Mouse (Mus musculus): ENCODE results near the gene Syngr1.
"Not testable (repeated sequence)": the region's sequence is repeated elsewhere in the genome, so short reads cannot be mapped to it uniquely, and the experiment has no call there.

The Syngr1 gene

DNA sequence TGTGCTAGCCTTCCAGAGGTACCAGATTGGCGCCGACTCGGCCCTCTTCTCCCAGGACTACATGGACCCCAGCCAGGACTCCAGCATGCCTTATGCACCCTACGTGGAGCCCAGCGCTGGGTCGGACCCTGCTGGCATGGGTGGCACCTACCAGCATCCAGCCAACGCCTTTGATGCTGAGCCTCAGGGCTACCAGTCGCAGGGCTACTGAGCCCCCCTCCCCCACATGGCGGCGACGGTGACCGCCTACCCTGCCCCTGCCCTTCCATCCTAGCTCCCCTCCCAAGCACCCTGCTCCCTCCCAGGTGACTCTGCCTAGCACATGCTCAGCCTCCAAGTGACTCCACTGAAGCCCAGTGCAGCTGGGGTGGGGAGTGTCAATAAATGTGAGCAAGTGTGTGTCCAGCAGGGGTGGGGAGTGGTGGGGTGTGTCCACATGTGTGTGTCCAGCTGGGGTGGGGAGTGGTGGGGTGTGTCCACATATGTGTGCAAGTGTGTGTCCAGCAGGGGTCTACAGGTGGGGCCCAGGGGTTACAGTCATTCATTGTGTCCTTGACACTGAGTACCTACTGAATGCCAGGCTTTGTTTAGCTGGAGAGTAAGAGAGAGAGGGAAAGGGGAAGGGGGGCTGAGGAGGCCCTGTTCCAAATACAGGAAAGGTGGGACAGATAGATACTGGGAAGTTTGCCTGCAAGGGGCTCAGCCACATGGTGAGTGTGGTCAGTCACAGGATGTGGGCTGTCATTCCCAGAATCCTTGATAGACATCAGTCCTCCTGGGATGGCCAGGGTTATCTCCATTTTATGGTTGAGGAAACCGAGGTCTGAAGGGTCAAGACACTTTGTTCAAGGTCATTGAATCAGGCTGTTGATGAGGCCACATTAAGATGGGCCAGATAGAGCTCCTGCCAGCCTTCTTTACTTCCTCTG lies 25.0 kb downstream of the Syngr1 start:
- peak in 1 of 2 experiments; percentile 13 for DNase-seq (ENCODE audit: low spot score in 2 of 2)

- DNase-seq (ENCODE audit: low spot score in 2 of 2), result no peak
Measured at GRCm38 (mm10) chr15:80117154-80117553, 26.0 kb downstream of the Syngr1 start.

GRCm38 (mm10) chr15:80119076-80119475 lies 27.9 kb downstream of the Syngr1 start:
- no peak for DNase-seq (ENCODE audit: low spot score in 2 of 2)

GRCm38 (mm10) chr15:80121721-80122325 lies 30.7 kb downstream of the Syngr1 start:
- no peak for DNase-seq (ENCODE audit: low spot score in 2 of 2)

GRCm38 (mm10) chr15:80122431-80122830 lies 31.3 kb downstream of the Syngr1 start:
- DNase-seq (ENCODE audit: low spot score in 2 of 2), result not testable (repeated sequence)

DNA sequence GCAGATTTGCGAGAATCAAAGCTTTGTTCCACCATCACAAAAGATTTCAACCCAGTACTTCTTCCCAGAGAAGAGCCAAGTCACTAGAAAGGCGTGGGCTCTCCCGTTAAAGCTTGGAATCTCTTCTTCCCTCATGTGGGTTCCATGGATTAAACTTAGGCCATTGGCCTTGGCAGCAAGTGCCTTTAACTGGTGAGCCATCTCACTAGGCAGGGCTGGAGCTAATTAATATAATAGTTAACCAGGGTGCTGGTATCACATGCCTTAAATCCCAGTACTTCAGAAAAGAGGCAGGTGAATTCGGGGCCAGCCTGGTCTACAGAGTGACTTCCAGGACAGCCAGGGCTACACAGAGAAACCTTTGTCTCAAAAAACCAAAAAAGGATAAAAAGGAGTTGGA lies 33.5 kb downstream of the Syngr1 start:
- no peak for DNase-seq (ENCODE audit: low spot score in 2 of 2)

DNA sequence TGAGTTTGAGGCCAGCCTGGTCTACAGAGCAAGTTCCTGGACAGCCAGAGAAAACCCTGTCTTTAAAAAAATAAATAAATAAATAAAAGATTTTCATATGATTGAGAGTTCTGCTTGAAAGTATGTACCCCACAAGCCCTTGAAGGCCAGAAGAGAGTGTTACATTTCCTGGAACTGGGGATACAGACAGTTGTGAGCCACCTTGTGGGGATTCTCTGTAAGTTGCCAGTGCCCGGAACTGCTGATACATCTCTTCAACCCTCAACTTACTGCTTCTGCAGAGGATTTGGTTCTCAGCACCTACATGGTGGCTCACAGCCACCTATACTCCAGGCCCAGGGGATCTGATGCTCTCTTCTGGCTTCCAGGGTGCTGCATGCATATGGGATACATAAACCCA lies 36.1 kb downstream of the Syngr1 start:
- DNase-seq (ENCODE audit: low spot score in 2 of 2), result peak in 1 of 2 experiments; percentile 28

- DNase-seq (ENCODE audit: low spot score in 2 of 2), result no peak
Measured at GRCm38 (mm10) chr15:80129982-80130381, 38.8 kb downstream of the Syngr1 start.

- DNase-seq (ENCODE audit: low spot score in 2 of 2), result peak; percentile 43 to 60
Measured at GRCm38 (mm10) chr15:80130689-80131088, 39.6 kb downstream of the Syngr1 start.

GRCm38 (mm10) chr15:80131421-80131820 lies 40.3 kb downstream of the Syngr1 start:
- no peak for DNase-seq (ENCODE audit: low spot score in 2 of 2)

GRCm38 (mm10) chr15:80132452-80132851 lies 41.3 kb downstream of the Syngr1 start:
- peak in 1 of 2 experiments; percentile 30 for DNase-seq (ENCODE audit: low spot score in 2 of 2)

- peak; percentile 90 to 93 for DNase-seq (ENCODE audit: low spot score in 2 of 2)
Measured at GRCm38 (mm10) chr15:80132993-80133586, 42.0 kb downstream of the Syngr1 start, which contains the start of gene Tab1. TSS of gene Tab1 (plus strand) at chr15:80133127.

GRCm38 (mm10) chr15:80133682-80134449 lies 42.7 kb downstream of the Syngr1 start:
- no peak for DNase-seq (ENCODE audit: low spot score in 2 of 2)

DNA sequence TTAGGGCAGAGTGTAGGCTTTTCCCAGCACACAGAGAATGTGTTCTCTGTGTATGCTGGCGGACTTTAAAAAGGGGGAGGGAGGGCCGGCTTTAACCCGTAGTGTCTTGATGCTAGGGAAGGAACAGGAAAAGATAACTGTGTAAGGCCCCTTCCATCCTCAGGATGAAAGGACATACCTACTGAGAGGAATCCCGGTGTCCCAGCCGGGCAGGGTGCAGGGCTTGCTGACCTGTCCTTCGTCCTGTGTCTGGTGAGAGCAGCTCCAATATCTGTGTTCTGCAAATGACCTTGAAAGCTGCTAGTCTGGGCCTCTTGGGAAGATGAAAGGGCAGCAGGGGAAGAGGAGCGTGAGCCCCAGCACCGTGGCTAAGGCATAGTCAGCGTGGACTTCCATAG lies 43.3 kb downstream of the Syngr1 start:
- peak in 1 of 2 experiments; percentile 32 for DNase-seq (ENCODE audit: low spot score in 2 of 2)

- DNase-seq (ENCODE audit: low spot score in 2 of 2), result no peak
Measured at GRCm38 (mm10) chr15:80135499-80135898, 44.4 kb downstream of the Syngr1 start.

DNA sequence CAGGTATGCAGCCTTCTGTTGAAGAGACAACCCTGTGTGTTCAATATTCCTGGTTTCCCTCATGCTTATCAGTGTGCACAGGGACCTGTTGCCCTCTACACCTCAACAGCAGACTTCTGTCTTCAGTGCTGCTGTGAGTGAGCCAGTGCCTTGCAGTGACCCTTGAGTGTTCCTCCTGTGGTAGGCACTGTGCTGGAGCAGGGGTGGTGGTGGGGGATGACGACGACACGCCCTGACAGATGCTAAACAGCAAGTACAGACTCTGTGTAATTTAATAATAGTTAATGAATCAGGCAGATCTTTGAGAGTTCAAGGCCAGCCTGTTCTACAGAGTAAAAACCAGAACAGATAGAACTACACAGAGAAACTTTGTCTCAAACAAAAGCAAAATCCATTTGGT lies 45.5 kb downstream of the Syngr1 start:
- no peak for DNase-seq (ENCODE audit: low spot score in 2 of 2)

DNA sequence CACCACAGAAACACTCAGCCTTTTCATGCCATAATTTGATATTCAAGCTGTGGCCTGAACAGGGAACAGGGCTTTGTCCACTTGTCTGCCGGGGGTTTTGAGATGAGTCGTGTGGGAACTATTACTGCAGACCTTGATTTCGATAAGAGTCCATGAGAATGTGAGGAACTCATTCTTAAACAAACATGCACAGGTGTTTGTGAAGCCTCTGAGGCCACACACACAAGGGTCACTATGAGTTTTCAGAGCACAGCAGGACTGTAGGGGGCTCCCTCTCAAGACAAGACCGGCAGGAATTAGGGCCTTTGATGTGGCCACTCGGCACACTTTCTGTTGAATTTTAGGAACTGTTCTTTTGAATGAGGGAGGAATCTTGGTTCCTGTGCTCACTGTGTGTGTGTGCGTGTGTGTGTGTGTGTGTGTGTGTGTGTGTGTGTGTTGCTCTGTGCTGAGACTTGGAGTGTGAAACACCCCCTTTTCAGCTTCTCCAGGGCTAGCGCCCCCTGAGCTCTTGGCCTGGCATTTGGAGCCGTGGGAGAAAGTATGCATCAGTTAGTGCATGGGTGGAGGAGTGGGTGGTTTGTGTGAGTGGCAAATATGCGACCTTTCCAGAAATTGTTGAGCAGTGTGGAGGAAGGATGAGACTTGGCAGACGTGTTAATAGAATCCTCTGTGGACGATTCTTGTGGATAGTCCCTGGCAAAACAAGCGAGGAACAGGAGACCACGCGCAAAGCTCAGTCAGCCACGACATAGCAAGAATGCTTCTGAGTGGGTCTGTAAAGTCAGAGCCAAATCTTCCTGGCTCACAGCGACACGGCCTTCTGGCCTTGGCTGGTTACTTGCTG lies 47.0 kb downstream of the Syngr1 start:
- no peak for DNase-seq (ENCODE audit: low spot score in 2 of 2)

DNA sequence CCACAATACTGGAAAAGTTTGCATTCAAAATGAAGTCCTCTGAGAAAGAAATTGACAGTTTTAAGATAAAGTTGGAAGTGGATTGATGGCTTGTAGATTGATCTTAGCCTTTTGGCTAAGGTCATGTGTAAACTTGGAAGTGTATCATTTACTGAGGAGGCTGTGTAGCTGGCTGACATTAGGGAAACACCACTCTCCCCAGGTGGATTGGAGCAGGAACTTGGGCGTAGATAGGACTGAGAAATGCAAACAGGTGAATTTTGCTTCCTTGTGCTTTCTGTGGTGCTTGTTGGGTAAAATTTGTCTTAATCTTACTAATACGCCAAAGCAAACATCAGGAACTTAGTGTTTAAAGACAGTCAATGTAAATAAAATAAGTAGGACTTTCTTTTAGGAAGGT lies 49.2 kb downstream of the Syngr1 start:
- DNase-seq (ENCODE audit: low spot score in 2 of 2), result no peak

DNA sequence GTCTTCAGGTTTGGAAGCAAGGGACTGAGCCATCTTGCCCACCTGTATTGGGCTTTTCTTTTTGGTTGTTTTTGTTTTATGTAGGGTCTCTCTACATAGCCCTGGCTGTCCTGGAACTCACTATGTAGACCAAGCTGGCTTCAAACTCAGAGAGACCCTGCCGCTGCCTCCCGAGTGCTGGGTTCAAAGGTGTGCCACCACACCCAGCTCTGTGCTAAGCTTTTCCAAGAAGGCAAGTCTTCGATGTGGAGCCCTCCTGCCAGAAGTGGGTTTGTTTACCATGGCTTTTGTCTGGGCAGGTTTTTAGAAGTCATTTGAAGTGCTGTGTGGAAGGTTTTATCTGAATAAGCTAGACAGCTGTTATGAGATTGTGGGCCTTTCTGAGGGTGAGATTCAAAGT lies 49.7 kb downstream of the Syngr1 start:
- DNase-seq (ENCODE audit: low spot score in 2 of 2), result no peak

DNA sequence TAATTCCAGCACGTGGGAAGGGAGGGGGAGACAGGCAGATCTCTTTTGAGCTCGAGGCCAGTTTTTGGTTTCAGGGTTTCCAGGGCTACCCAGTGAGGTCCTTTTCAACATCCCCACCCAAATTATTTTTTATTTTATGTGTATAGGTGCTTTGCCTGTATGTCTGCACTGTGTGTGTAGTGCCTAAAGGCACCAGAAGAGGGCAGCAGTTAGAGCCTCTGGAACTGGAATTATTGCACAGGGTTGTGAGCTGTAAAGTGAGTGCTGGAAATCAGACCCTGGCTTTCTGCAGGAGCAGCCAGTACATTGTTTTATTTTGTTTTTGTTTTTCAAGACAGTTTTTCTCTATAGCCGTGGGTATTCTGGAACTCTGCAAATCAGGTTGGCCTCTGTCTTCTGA lies 51.0 kb downstream of the Syngr1 start:
- DNase-seq (ENCODE audit: low spot score in 2 of 2), result peak in 1 of 2 experiments; percentile 38

DNA sequence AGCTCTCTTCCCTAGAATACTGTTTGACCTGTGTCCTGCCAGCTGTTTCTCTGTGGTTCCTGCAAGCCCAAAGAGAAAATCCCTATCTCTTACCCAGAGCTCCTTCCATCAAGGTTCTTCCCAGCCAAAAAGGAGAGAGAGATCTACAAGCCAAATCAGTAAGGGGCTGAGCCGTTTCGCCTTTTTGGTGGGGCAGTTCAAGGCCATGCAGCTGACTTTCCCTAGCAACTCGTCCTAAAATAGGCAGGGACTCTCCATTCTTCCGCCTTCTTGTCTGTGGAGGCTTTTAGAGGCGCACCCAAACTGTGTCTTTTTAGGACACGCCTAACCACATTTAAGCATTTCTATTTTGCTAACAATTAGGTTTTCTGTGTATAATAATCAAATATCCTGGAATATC lies 52.6 kb downstream of the Syngr1 start:
- no peak for DNase-seq (ENCODE audit: low spot score in 2 of 2)

All from spleen, postnatal 10 days (tissue).